Mouse (Mus musculus) lung, embryonic 14.5 days (tissue): ENCODE measurements around the gene 5430427O19Rik. TPM values are rescaled to one million over a fixed set of nuclear protein-coding genes. Genes with fewer than 3 reads are reported as not detected.

ENCODE experiments used
- ATAC-seq: fragments of 200-750 bp; cut with Nextera tagmentation; 2 replicates; pipeline ENCODE4 v1.8.0; 2017; ENCODE audit warnings: mild to moderate bottlenecking, moderate TSS enrichment, moderate library complexity; ENCODE audit not compliant: insufficient read depth
- DNase-seq: peaks from one replicate; pipeline ENCODE4 v3.0.0-alpha.2; 2015
- H3K27ac ChIP-seq: fragments of 300-500 bp; sonication (generic); 2 replicates; pipeline ENCODE4 v1.5.1; 2014; ENCODE audit warnings: low read depth, mild to moderate bottlenecking, moderate library complexity
- H3K27me3 ChIP-seq: fragments of 300-500 bp; sonication (generic); 2 replicates; pipeline ENCODE4 v1.6.1; 2014; ENCODE audit warnings: low read length, control low read depth; ENCODE audit not compliant: insufficient read depth
- H3K36me3 ChIP-seq: fragments of 300-500 bp; sonication (generic); 2 replicates; pipeline ENCODE4 v1.6.1; 2014; ENCODE audit warnings: control low read depth; ENCODE audit not compliant: insufficient read depth
- H3K4me1 ChIP-seq: fragments of 300-500 bp; sonication (generic); 2 replicates; pipeline ENCODE4 v1.6.1; 2014; ENCODE audit warnings: antibody characterized with exemption, control low read depth; ENCODE audit not compliant: insufficient read depth
- H3K4me2 ChIP-seq: fragments of 300-500 bp; sonication (generic); 2 replicates; pipeline ENCODE4 v1.6.1; 2014; ENCODE audit warnings: mild to moderate bottlenecking
- H3K4me3 ChIP-seq: fragments of 300-500 bp; sonication (generic); 2 replicates; pipeline ENCODE4 v1.5.1; 2014; ENCODE audit warnings: low read depth, low read length
- H3K9ac ChIP-seq: fragments of 300-500 bp; sonication (generic); 2 replicates; pipeline ENCODE4 v1.6.1; 2014
- H3K9me3 ChIP-seq: fragments of 300-500 bp; sonication (generic); 2 replicates; pipeline ENCODE4 v1.6.1; 2016; ENCODE audit warnings: low read depth, low read length, control low read depth
- CTCF ChIP-seq: IDR thresholded peaks from 2 replicates; pipeline ENCODE4 v1.5.1; 2016; ENCODE audit warnings: antibody characterized with exemption, low read depth
- whole genome bisulfite sequencing: fragments of 180-500 bp; shearing (Covaris S2); extraction: QIAGEN DNeasy Blood & Tissue Kit; methylation state at CpG from one replicate; pipeline ENCODE4 v1.1.7; 2014; 5-methylcytosine and 5-hydroxymethylcytosine counted together
- polyA plus RNA-seq: library from polyadenylated mRNA; unstranded; fragments of >200 nt; fragmentation: Nextera tagmentation; extraction: Ambion mirVana; gene quantifications from 2 replicates; pipeline ENCODE4 v1.2.1, GENCODE M21; 2014

5430427O19Rik gene
- polyA plus RNA-seq, 1 experiment from 2014 or later = 0.16 TPM

GRCm38 (mm10) chrX:85871371-85872056 lies 1.4 kb downstream of the 5430427O19Rik start:
- Histone ChIP-seq H3K9ac (no peak overlapping the region), H3K27me3 (no peaks in the 10 kb centered on the region), H3K36me3 (no peaks in the 10 kb centered on the region), H3K4me3 (no peak overlapping the region), H3K4me2 (no peak overlapping the region), H3K27ac (no peak overlapping the region), H3K4me1 (no peaks in the 10 kb centered on the region), H3K9me3 (no peaks in the 10 kb centered on the region)
- WGBS = 88% methylated on average over 11 of the region's 11 CpGs
- ATAC-seq (no peak), DNase-seq (no peak)
- TF ChIP-seq CTCF = no peak

GRCm38 (mm10) chrX:85874367-85874766 lies 4.2 kb downstream of the 5430427O19Rik start:
- no peak for DNase-seq
- Histone ChIP-seq H3K9ac (no peak overlapping the region), H3K4me2 (no peak overlapping the region), H3K9me3 (no peaks in the 10 kb centered on the region), H3K27me3 (no peaks in the 10 kb centered on the region), H3K36me3 (no peaks in the 10 kb centered on the region), H3K4me3 (no peak overlapping the region), H3K27ac (no peak overlapping the region), H3K4me1 (no peaks in the 10 kb centered on the region)
- TF ChIP-seq CTCF = no peak
- ATAC-seq = no peak
- WGBS = 77% methylated on average over 4 of the region's 4 CpGs

GRCm38 (mm10) chrX:85875951-85876350 lies 5.8 kb downstream of the 5430427O19Rik start:
- Histone ChIP-seq H3K9ac (no peak overlapping the region), H3K36me3 (no peaks in the 10 kb centered on the region), H3K4me2 (no peak overlapping the region), H3K9me3 (no peaks in the 10 kb centered on the region), H3K4me1 (no peaks in the 10 kb centered on the region), H3K27ac (no peak overlapping the region), H3K4me3 (no peak overlapping the region), H3K27me3 (no peaks in the 10 kb centered on the region)
- DNase-seq (no peak), ATAC-seq (no peak)
- no peak for TF ChIP-seq CTCF

- ATAC-seq = no peak
- H3K4me3 ChIP-seq = no peak overlapping the region
- WGBS = 71% methylated on average over 2 of the region's 2 CpGs
- H3K9ac ChIP-seq = no peak overlapping the region
- no peaks in the 10 kb centered on the region for H3K27me3 ChIP-seq
- no peak overlapping the region for H3K4me2 ChIP-seq
- H3K9me3 ChIP-seq = no peaks in the 10 kb centered on the region
- H3K4me1 ChIP-seq = no peaks in the 10 kb centered on the region
- H3K27ac ChIP-seq = no peak overlapping the region
- H3K36me3 ChIP-seq = no peaks in the 10 kb centered on the region
- DNase-seq = no peak
- no peak for TF ChIP-seq CTCF
Observed at GRCm38 (mm10) chrX:85877747-85878146, 7.6 kb downstream of the 5430427O19Rik start.

- H3K36me3 ChIP-seq = no peaks in the 10 kb centered on the region
- TF ChIP-seq CTCF = no peak
- no peak for ATAC-seq
- H3K9ac ChIP-seq = no peak overlapping the region
- no peak overlapping the region for H3K4me2 ChIP-seq
- no peak overlapping the region for H3K4me3 ChIP-seq
- no peaks in the 10 kb centered on the region for H3K4me1 ChIP-seq
- no peaks in the 10 kb centered on the region for H3K27me3 ChIP-seq
- no peaks in the 10 kb centered on the region for H3K9me3 ChIP-seq
- no peak for DNase-seq
- no peak overlapping the region for H3K27ac ChIP-seq
Observed at GRCm38 (mm10) chrX:85878293-85878692, 8.1 kb downstream of the 5430427O19Rik start.

GRCm38 (mm10) chrX:85879198-85879977 lies 9.2 kb downstream of the 5430427O19Rik start:
- no peaks in the 10 kb centered on the region for H3K27me3 ChIP-seq
- no peak for ATAC-seq
- no peak overlapping the region for H3K27ac ChIP-seq
- 60% methylated on average over 7 of the region's 7 CpGs for WGBS
- H3K4me1 ChIP-seq = no peaks in the 10 kb centered on the region
- H3K9ac ChIP-seq = no peak overlapping the region
- H3K4me2 ChIP-seq = no peak overlapping the region
- no peak overlapping the region for H3K4me3 ChIP-seq
- peak; percentile 73 for DNase-seq
- TF ChIP-seq CTCF = peak; percentile 62
- no peaks in the 10 kb centered on the region for H3K36me3 ChIP-seq
- H3K9me3 ChIP-seq = no peaks in the 10 kb centered on the region

- no peak for ATAC-seq
- DNase-seq = peak; percentile 5
- 23% methylated on average over 5 of the region's 5 CpGs for WGBS
Observed at GRCm38 (mm10) chrX:85886651-85887050, 16.5 kb downstream of the 5430427O19Rik start.

More at GRCm38 (mm10) chrX:85886651-85887050, 16.5 kb downstream of the 5430427O19Rik start:
- no peaks in the 10 kb centered on the region for H3K4me1 ChIP-seq
- H3K4me2 ChIP-seq = no peak overlapping the region
- H3K9me3 ChIP-seq = no peaks in the 10 kb centered on the region
- H3K4me3 ChIP-seq = no peak overlapping the region
- no peak for TF ChIP-seq CTCF
- H3K27ac ChIP-seq = no peak overlapping the region
- H3K27me3 ChIP-seq = no peaks in the 10 kb centered on the region
- no peak overlapping the region for H3K9ac ChIP-seq
- H3K36me3 ChIP-seq = no peaks in the 10 kb centered on the region
